Mouse (Mus musculus) liver, adult 2 months (tissue): ENCODE data around the gene Sntb2.

Source experiments
- CTCF ChIP-seq: fragments of 200-500 bp; IDR thresholded peaks from 2 replicates; pipeline ENCODE4 v1.5.1; 2011; ENCODE audit warnings: low read depth, low read length, control low read depth
- POLR2A ChIP-seq: fragments of 200-500 bp; IDR thresholded peaks from 2 replicates; pipeline ENCODE4 v1.6.1; 2011; ENCODE audit warnings: low read length, control low read depth; ENCODE audit not compliant: insufficient read depth; ENCODE audit errors: extremely low read depth

DNA sequence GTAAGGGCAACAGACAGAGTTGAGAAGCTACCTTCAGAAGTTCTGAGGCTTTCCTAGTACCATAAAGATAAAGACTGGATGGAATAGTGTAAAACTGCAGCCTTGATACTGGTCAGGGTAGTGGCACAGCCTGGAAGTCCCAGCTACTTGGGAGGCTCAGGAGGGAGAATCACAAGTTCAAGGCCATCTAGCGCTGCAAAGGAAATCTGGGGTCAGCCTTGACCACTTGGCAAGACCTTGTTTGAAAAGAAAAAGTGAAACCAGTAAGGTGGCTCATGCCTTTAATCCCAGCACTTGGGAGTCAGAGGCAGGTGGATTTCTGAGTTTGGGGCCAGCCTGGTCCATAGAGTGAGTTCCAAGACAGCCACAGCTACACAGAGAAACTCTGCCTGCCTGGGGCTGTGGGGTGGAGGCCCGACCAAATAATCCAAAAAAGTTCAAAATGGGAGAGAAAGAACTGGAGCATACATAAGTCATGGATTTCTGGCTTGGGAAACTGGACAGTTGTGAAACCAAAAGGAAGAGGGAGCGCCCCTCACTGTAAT lies 8.4 kb downstream of the Sntb2 start:
- no peak for TF ChIP-seq POLR2A
- no peak for TF ChIP-seq CTCF
